Mouse (Mus musculus) intestine, embryonic 16.5 days (tissue): ENCODE measurements around the gene Nadsyn1. TPM values are rescaled to one million over a fixed set of nuclear protein-coding genes. Genes with fewer than 3 reads are reported as not detected.

Experiments
- ATAC-seq: fragments of 200-750 bp; cut with Nextera tagmentation; 2 replicates; pipeline ENCODE4 v1.8.0; 2017; ENCODE audit warnings: moderate TSS enrichment, moderate library complexity
- H3K27ac ChIP-seq: fragments of 300-500 bp; sonication (generic); 2 replicates; pipeline ENCODE4 v1.5.1; 2014; ENCODE audit warnings: mild to moderate bottlenecking, low read length
- H3K27me3 ChIP-seq: fragments of 300-500 bp; sonication (generic); replicated peaks from 2 replicates; pipeline ENCODE4 v1.6.1; 2014; ENCODE audit warnings: low read length, control low read depth, mixed read lengths; ENCODE audit not compliant: control insufficient read depth, insufficient read depth
- H3K36me3 ChIP-seq: fragments of 300-500 bp; sonication (generic); 2 replicates; pipeline ENCODE4 v1.6.1; 2014; ENCODE audit warnings: low read length, control low read depth; ENCODE audit not compliant: control insufficient read depth, insufficient read depth
- H3K4me1 ChIP-seq: fragments of 300-500 bp; sonication (generic); 2 replicates; pipeline ENCODE4 v1.6.1; 2014; ENCODE audit warnings: low read length, control low read depth, mixed read lengths; ENCODE audit not compliant: control insufficient read depth, insufficient read depth
- H3K4me2 ChIP-seq: fragments of 300-500 bp; sonication (generic); 2 replicates; pipeline ENCODE4 v1.6.1; 2014; ENCODE audit warnings: low read depth, low read length, control low read depth
- H3K4me3 ChIP-seq: fragments of 300-500 bp; sonication (generic); 2 replicates; pipeline ENCODE4 v1.5.1; 2014; ENCODE audit warnings: mild to moderate bottlenecking, low read length
- H3K9ac ChIP-seq: fragments of 300-500 bp; sonication (generic); 2 replicates; pipeline ENCODE4 v1.6.1; 2014; ENCODE audit warnings: low read depth, low read length
- H3K9me3 ChIP-seq: fragments of 300-500 bp; sonication (generic); 2 replicates; pipeline ENCODE4 v1.6.1; 2016; ENCODE audit warnings: low read length, control low read depth; ENCODE audit not compliant: control insufficient read depth
- WGBS: fragments of 180-500 bp; shearing (Covaris S2); extraction: QIAGEN DNeasy Blood & Tissue Kit; methylation state at CpG from one replicate; pipeline ENCODE4 v1.1.7; 2014; 5-methylcytosine and 5-hydroxymethylcytosine counted together
- polyA plus RNA-seq: library from polyadenylated mRNA; unstranded; fragments of >200 nt; fragmentation: Nextera tagmentation; extraction: Ambion mirVana; gene quantifications from 2 replicates; pipeline ENCODE4 v1.2.1, GENCODE M21; 2015

The Nadsyn1 gene
- polyA plus RNA-seq, 1 experiment from 2014 or later = 25.4 TPM

GRCm38 (mm10) chr7:143783996-143784829 lies 38.4 kb downstream of the Nadsyn1 start, which contains the start of gene Mrgpre:
TSS of gene Mrgpre (minus strand) at chr7:143784500.
- Histone ChIP-seq H3K4me1 (peaks cover 14% of the 10 kb centered on the region), H3K4me3 (peak within 1 kb of the TSS; percentile 49), H3K4me2 (peak within 1 kb of the TSS; percentile 71), H3K9ac (peak within 1 kb of the TSS; percentile 68), H3K36me3 (no peaks in the 10 kb centered on the region), H3K27ac (peak within 1 kb of the TSS; percentile 65), H3K9me3 (no peaks in the 10 kb centered on the region), H3K27me3 (no peaks in the 10 kb centered on the region)
- peak; percentile 89 for ATAC-seq
- 4% methylated on average over 21 of the region's 21 CpGs for WGBS

- Histone ChIP-seq H3K27ac (peak overlapping the region; percentile 65; the same call in 1 of the 2 replicates), H3K9me3 (no peaks in the 10 kb centered on the region), H3K4me3 (peak overlapping the region; percentile 49), H3K36me3 (no peaks in the 10 kb centered on the region), H3K27me3 (no peaks in the 10 kb centered on the region), H3K4me1 (peaks cover 14% of the 10 kb centered on the region), H3K9ac (peak overlapping the region; percentile 68), H3K4me2 (peak overlapping the region; percentile 71)
- WGBS = 23% methylated on average over 6 of the region's 6 CpGs
- ATAC-seq = peak; percentile 74
These were observed 39.2 kb downstream of the Nadsyn1 start for GRCm38 (mm10) chr7:143783378-143783995.

- Histone ChIP-seq H3K4me3 (no peak overlapping the region), H3K9me3 (no peaks in the 10 kb centered on the region), H3K36me3 (no peaks in the 10 kb centered on the region), H3K4me2 (no peak overlapping the region), H3K27me3 (no peaks in the 10 kb centered on the region), H3K9ac (no peak overlapping the region), H3K4me1 (peaks cover 7% of the 10 kb centered on the region), H3K27ac (no peak overlapping the region)
- ATAC-seq = no peak
- WGBS = 45% methylated on average over 2 of the region's 2 CpGs
These were observed 45.3 kb downstream of the Nadsyn1 start for GRCm38 (mm10) chr7:143777375-143777774.

- H3K36me3 ChIP-seq = no peaks in the 10 kb centered on the region
- peaks cover 7% of the 10 kb centered on the region for H3K4me1 ChIP-seq
- no peaks in the 10 kb centered on the region for H3K27me3 ChIP-seq
- H3K4me2 ChIP-seq = no peak overlapping the region
- WGBS = 23% methylated on average over 3 of the region's 3 CpGs
- no peak overlapping the region for H3K27ac ChIP-seq
- H3K9ac ChIP-seq = no peak overlapping the region
- peak; percentile 74 for ATAC-seq
- no peaks in the 10 kb centered on the region for H3K9me3 ChIP-seq
- no peak overlapping the region for H3K4me3 ChIP-seq
These were observed 46.5 kb downstream of the Nadsyn1 start for GRCm38 (mm10) chr7:143776137-143776536.

GRCm38 (mm10) chr7:143769461-143769860 lies 53.2 kb downstream of the Nadsyn1 start:
- H3K36me3 ChIP-seq = no peaks in the 10 kb centered on the region
- no peak overlapping the region for H3K4me3 ChIP-seq
- 0 out of 2 replicates have a peak, but pooled peaks have one; percentile 36 for ATAC-seq
- peaks cover 5% of the 10 kb centered on the region; the same call in 1 of the 2 replicates for H3K27me3 ChIP-seq
- H3K27ac ChIP-seq = no peak overlapping the region
- no peaks in the 10 kb centered on the region for H3K9me3 ChIP-seq
- 52% methylated on average over 1 of the region's 1 CpGs for WGBS
- no peak overlapping the region for H3K9ac ChIP-seq
- no peak overlapping the region for H3K4me2 ChIP-seq
- H3K4me1 ChIP-seq = peaks cover 4% of the 10 kb centered on the region

- Histone ChIP-seq H3K9me3 (no peaks in the 10 kb centered on the region), H3K4me1 (peaks cover 4% of the 10 kb centered on the region), H3K27me3 (peaks cover 5% of the 10 kb centered on the region; the same call in 1 of the 2 replicates), H3K4me3 (no peak overlapping the region), H3K4me2 (no peak overlapping the region), H3K9ac (no peak overlapping the region), H3K36me3 (no peaks in the 10 kb centered on the region), H3K27ac (no peak overlapping the region)
- WGBS = 49% methylated on average over 6 of the region's 6 CpGs
- ATAC-seq = peak; percentile 71
These were observed 54.4 kb downstream of the Nadsyn1 start for GRCm38 (mm10) chr7:143768267-143768666.

- H3K9ac ChIP-seq = no peak within 1 kb of the TSS
- H3K36me3 ChIP-seq = no peaks in the 10 kb centered on the region
- H3K27ac ChIP-seq = no peak within 1 kb of the TSS
- H3K4me3 ChIP-seq = no peak within 1 kb of the TSS
- 49% methylated on average over 6 of the region's 6 CpGs for WGBS
- H3K4me1 ChIP-seq = peaks cover 4% of the 10 kb centered on the region
- H3K27me3 ChIP-seq = peaks cover 5% of the 10 kb centered on the region; the same call in 1 of the 2 replicates
- H3K9me3 ChIP-seq = no peaks in the 10 kb centered on the region
- no peak for ATAC-seq
- H3K4me2 ChIP-seq = no peak within 1 kb of the TSS
These were observed 55.8 kb downstream of the Nadsyn1 start, which contains the start of gene Mrgprg for GRCm38 (mm10) chr7:143766893-143767292. TSS of gene Mrgprg (minus strand) at chr7:143766993.

- Histone ChIP-seq H3K9ac (no peak overlapping the region), H3K27me3 (peaks cover 5% of the 10 kb centered on the region; the same call in 1 of the 2 replicates), H3K9me3 (no peaks in the 10 kb centered on the region), H3K36me3 (no peaks in the 10 kb centered on the region), H3K27ac (no peak overlapping the region), H3K4me2 (no peak overlapping the region), H3K4me3 (no peak overlapping the region), H3K4me1 (peaks cover 2% of the 10 kb centered on the region)
- no peak for ATAC-seq
- WGBS = 73% methylated on average over 19 of the region's 19 CpGs
These were observed 57.6 kb downstream of the Nadsyn1 start for GRCm38 (mm10) chr7:143764876-143765530.

GRCm38 (mm10) chr7:143763794-143764193 lies 58.9 kb downstream of the Nadsyn1 start:
- 18% methylated on average over 3 of the region's 3 CpGs for WGBS
- Histone ChIP-seq H3K36me3 (no peaks in the 10 kb centered on the region), H3K9ac (no peak overlapping the region), H3K4me3 (no peak overlapping the region), H3K4me2 (no peak overlapping the region), H3K4me1 (no peaks in the 10 kb centered on the region; the same call in 1 of the 2 replicates), H3K27me3 (peaks cover 5% of the 10 kb centered on the region; the same call in 1 of the 2 replicates), H3K9me3 (no peaks in the 10 kb centered on the region), H3K27ac (no peak overlapping the region)
- ATAC-seq = peak; percentile 23; the same call in 1 of the 2 replicates
